Mouse (Mus musculus) megakaryocyte, embryonic 14.5 days (primary cell): ENCODE data around the gene Srm. TPM values are rescaled to one million over a fixed set of nuclear protein-coding genes. Genes with fewer than 3 reads are reported as not detected.

Experiments
- H3K27me3 ChIP-seq: replicated peaks from 2 replicates; pipeline ENCODE3; 2012; ENCODE audit warnings: inconsistent platforms
- H3K36me3 ChIP-seq: replicated peaks from 2 replicates; pipeline ENCODE3; 2012; ENCODE audit warnings: low read length, inconsistent platforms, mixed read lengths
- H3K4me1 ChIP-seq: 2 replicates; pipeline ENCODE4 v1.6.1; 2012; ENCODE audit warnings: inconsistent platforms
- H3K4me3 ChIP-seq: replicated peaks from 2 replicates; pipeline ENCODE3; 2012; ENCODE audit warnings: moderate library complexity, mild to moderate bottlenecking, inconsistent platforms
- H3K9me3 ChIP-seq: 2 replicates; pipeline ENCODE4 v1.6.1; 2012; ENCODE audit warnings: inconsistent platforms
- FLI1 ChIP-seq: IDR thresholded peaks from 2 replicates; pipeline ENCODE4 v1.6.1; 2012; ENCODE audit warnings: low read length, inconsistent platforms, mixed read lengths
- GATA1 ChIP-seq: IDR thresholded peaks from 3 replicates; pipeline ENCODE4 v1.6.1; 2012; ENCODE audit warnings: mixed read lengths, low read length, inconsistent platforms, borderline replicate concordance
- polyA plus RNA-seq: library from polyadenylated mRNA; stranded (reverse); fragments of >175 nt; gene quantifications from 2 replicates; pipeline ENCODE4 v1.2.3, GENCODE M21; 2012; ENCODE audit warnings: low replicate concordance; ENCODE audit not compliant: insufficient read depth

Gene Srm
- polyA plus RNA-seq = 215 and 385 TPM in 2 replicates

DNA sequence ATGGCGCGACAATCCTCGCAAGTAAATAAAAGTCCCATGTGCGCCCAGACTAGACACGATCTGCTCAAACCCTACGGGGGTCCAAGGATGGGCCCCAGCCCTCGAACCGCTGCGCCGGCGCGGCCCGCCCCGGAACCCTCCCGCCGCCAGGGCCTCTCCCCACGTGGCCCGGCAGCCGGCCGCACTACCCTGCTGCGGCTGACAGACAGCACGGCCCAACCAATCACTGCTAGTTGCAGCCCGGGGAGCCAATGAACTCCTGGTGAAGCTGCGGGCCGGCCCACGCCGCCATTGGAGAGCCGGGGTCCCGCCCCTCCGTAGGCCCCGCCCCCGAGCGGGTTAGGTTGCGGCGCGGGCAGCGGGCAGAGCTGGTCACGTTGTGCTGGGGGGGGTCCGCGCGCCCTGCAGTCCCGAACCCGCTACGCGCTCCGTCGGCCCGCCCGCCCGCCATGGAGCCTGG, at the start of gene Srm:
Srm (plus strand) TSS at position 333 of the 460 bp plus-strand sequence.
- H3K4me1 ChIP-seq = peaks cover 68% of the 10 kb centered on the region
- H3K9me3 ChIP-seq = no peaks in the 10 kb centered on the region
- H3K4me3 ChIP-seq = peak within 1 kb of the TSS; percentile 99
- H3K36me3 ChIP-seq = peaks cover 36% of the 10 kb centered on the region
- TF ChIP-seq GATA1 (no peak), FLI1 (no peak)
- H3K27me3 ChIP-seq = no peaks in the 10 kb centered on the region

DNA sequence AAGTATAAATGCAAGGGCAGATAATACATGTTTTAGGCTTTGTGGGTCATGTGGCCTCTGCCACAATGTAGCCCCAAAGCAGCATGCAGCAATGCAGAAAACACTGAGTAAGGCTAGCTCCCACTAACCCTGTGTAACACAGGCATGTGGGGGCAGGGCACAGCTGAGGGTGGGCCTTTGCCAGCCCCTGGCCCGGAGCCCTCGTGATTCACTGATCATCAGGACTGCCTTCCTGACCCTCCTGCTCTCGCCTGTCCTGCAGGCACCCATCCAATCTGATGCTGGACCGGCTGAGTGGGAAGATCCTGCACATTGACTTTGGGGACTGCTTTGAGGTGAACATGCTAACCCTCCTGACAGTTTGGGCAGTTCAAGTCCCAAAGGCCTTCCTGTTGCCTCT, 42.2 kb upstream of the Srm start:
- TF ChIP-seq FLI1 (no peak), GATA1 (no peak)
- H3K4me1 ChIP-seq = no peaks in the 10 kb centered on the region
- no peaks in the 10 kb centered on the region for H3K9me3 ChIP-seq
- H3K4me3 ChIP-seq = no peak overlapping the region
- no peaks in the 10 kb centered on the region for H3K27me3 ChIP-seq
- H3K36me3 ChIP-seq = peaks cover 93% of the 10 kb centered on the region

DNA sequence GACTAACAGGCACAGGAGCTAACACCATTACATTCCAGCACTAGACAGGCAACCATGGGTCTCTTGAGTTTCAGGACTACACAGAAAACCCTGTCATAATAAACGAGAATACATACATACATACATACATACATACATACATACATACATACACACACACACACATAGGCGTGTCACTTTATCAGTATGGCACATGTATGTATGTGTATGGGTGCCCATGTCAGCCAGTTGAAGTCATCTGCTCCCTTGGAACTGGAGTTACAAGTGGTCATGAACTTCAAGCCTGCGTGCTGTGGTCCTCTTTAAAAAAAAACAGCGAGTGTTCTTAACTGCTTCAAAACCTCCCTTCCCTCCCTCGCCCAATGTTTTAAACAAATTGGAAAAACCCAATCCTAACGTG, 33.5 kb upstream of the Srm start:
- TF ChIP-seq FLI1 (no peak), GATA1 (no peak)
- Histone ChIP-seq H3K4me1 (peaks cover 11% of the 10 kb centered on the region), H3K4me3 (peak overlapping the region; percentile 99), H3K9me3 (no peaks in the 10 kb centered on the region), H3K27me3 (no peaks in the 10 kb centered on the region), H3K36me3 (peaks cover 73% of the 10 kb centered on the region)

DNA sequence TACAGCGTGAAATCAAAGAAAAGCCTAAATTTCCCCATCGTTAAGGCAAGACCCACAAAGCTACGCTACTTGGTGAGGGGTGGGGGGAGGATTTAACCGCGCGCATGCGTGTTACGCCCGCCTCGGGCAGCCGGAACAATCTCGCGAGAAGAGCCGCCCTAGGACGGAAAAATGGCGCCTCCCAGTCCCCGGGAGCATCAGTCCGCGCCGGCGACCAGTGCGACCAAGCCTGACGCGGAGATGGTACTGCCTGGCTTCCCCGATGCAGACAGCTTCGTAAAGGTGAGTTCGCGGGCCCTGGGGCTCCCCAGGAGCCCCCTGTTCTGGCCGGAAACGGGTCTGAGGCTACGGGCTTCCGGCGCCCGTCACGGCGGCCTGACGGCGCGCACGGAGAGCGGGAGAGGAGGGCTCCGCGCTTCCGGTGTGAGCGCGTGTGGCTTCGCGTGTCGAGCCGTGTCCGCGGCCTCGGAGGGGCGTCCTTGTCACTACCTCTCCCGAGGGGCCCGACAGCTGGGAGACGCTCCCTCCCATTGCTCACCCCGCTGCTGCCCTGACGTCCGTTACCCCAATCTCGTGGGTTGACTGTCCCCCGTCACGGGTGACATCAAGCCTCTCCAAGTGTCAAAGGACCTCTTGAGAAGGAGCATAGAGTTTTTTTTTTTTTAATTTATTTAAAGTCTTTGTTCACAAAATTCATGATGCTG, 32.9 kb upstream of the Srm start, which contains the start of gene Exosc10:
Exosc10 (plus strand) TSS at position 133 of the 704 bp plus-strand sequence.
- Histone ChIP-seq H3K4me1 (peaks cover 11% of the 10 kb centered on the region), H3K9me3 (no peaks in the 10 kb centered on the region), H3K27me3 (no peaks in the 10 kb centered on the region), H3K4me3 (peak within 1 kb of the TSS; percentile 99), H3K36me3 (peaks cover 73% of the 10 kb centered on the region)
- peak; percentile 92; the same call in 1 of the 2 replicates for TF ChIP-seq FLI1
- TF ChIP-seq GATA1 = no peak

DNA sequence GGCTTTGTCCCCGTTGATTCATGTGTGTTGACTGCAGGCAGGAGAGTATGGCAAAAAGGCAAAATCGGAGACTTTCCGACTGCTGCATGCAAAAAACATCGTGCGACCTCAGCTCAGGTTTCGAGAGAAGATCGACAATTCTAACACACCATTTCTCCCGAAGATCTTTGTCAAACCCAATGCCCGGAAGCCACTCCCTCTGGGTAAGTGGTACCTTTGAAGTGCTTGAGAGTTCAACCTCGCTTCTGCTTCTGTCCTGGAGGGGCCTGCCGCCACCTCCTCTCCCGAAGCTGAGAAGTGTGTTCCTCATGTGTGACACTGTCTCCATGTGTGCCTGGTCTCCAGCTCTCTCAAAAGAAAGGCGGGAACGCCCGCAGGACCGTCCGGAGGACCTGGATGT, 28.6 kb upstream of the Srm start:
- Histone ChIP-seq H3K9me3 (no peaks in the 10 kb centered on the region), H3K4me3 (no peak overlapping the region), H3K36me3 (peaks cover 76% of the 10 kb centered on the region), H3K4me1 (peaks cover 9% of the 10 kb centered on the region), H3K27me3 (no peaks in the 10 kb centered on the region)
- TF ChIP-seq FLI1 (no peak), GATA1 (no peak)

DNA sequence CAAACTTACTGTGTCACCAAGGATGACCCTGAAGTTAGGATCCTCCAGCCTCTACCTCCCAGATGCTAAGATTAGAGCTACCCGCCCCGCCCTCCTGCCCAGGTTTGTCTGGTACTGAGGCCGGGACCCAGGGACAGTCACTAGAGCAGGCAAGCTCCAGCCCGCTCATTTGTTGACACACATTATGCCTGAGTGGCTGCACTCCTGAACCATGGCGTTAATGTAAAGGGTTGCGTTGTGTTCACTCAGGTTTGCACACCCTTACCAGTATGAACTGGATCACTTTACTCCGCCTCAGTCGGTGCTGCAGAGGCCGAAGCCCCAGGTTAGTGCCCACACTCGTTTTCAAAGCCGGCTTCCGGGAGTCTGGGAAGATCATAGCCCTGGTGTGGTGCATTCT, 27.7 kb upstream of the Srm start:
- Histone ChIP-seq H3K27me3 (no peaks in the 10 kb centered on the region), H3K36me3 (peaks cover 85% of the 10 kb centered on the region), H3K4me1 (peaks cover 6% of the 10 kb centered on the region; the same call in 1 of the 2 replicates), H3K4me3 (no peak overlapping the region), H3K9me3 (no peaks in the 10 kb centered on the region)
- TF ChIP-seq FLI1 (no peak), GATA1 (no peak)

DNA sequence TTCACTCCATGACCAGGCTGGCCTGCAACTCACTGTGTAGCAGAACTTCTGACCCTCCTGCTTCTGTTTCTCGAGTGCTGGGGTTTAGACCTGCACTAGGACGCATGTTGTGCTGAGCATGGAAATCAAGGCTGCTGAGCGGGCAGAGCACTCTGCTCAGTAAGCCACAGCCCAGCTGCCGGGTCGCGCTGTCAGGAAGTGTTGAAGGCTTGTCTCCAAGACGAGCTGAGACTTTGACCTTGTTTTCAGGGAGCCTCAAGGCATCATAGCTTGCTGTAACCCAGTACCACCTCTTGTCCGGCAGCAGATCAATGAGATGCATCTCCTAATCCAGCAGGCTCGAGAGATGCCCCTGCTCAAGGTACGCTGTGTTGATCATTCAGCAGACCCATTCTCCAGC, 21.2 kb upstream of the Srm start:
- Histone ChIP-seq H3K4me1 (peaks cover 16% of the 10 kb centered on the region), H3K27me3 (no peaks in the 10 kb centered on the region), H3K36me3 (peaks cover 98% of the 10 kb centered on the region), H3K4me3 (no peak overlapping the region), H3K9me3 (no peaks in the 10 kb centered on the region)
- TF ChIP-seq FLI1 (no peak), GATA1 (no peak)

DNA sequence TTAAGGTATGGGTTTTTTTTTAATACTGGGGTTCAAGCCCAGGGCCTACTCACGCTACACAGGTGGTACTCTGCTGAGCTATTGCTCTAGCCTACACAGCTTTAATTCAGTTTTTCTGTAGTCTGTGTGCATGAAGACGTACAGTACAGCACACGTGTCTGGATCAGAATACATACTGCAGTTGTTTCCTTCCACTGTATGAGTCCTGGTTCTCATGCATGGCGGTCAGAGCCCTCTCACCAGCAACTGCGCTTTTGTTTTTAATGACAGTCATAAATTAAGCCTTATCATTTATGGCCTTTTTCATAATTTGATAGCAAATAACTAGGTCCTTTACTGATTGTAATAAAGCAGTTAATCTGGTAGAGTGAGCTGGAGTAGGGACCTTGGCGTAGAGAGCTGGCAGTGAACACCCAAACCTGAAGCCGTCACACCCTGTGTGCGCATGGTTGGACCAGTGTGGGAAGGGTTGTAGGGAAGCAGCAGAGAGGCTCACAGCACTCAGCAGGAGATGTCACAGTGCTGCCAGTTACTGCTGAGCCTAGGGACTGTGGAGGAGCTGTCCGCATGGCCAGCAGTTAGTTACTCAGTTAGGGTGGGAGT, 20.5 kb upstream of the Srm start:
- H3K4me3 ChIP-seq = no peak overlapping the region
- TF ChIP-seq FLI1 = no peak
- no peak for TF ChIP-seq GATA1
- H3K9me3 ChIP-seq = no peaks in the 10 kb centered on the region
- peaks cover 16% of the 10 kb centered on the region for H3K4me1 ChIP-seq
- H3K27me3 ChIP-seq = no peaks in the 10 kb centered on the region
- H3K36me3 ChIP-seq = peaks cover 98% of the 10 kb centered on the region

DNA sequence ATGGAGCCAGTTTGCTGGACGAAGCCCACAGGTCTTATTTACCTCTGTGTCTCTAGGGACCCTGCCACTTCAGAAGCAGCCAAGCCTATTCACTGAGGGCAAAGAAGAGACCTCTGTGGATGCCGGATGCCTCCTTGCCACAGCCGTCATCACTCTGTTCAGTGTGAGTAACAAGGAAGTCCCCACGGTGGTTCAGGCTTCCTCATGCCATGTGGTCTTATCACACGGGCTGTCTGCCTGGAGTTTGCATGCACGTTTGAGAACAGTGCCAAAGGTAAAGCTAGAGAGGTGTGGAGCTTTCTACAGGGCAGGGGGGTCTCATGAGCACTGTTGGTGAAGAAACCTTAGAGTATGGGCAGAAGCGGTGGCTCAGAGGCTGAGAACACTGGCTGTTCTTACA, 18.1 kb upstream of the Srm start:
- no peaks in the 10 kb centered on the region for H3K9me3 ChIP-seq
- H3K4me3 ChIP-seq = no peak overlapping the region
- no peak for TF ChIP-seq FLI1
- TF ChIP-seq GATA1 = no peak
- H3K4me1 ChIP-seq = peaks cover 20% of the 10 kb centered on the region
- H3K36me3 ChIP-seq = peaks cover 98% of the 10 kb centered on the region
- no peaks in the 10 kb centered on the region for H3K27me3 ChIP-seq

DNA sequence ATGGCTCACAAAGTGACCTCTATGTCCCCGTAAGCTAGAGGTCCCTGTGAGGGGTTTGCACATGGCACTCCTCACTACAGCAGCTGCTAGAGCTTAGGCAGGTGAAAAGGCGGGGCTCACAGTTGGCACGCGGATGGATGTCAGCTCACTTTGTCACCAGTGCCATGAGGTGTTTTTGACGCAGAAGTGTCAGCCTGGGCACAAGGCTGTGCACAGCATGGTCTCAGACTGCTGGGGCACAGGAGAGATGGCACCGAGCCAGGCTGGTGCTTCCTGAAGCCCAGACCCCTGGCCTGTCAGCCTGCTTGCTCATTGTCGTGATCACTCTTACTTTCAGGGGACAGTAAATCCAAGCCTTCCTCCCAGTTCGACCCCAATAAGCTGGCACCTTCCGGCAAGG, 10.5 kb upstream of the Srm start:
- peaks cover 52% of the 10 kb centered on the region for H3K4me1 ChIP-seq
- H3K4me3 ChIP-seq = no peak overlapping the region
- H3K27me3 ChIP-seq = no peaks in the 10 kb centered on the region
- H3K9me3 ChIP-seq = no peaks in the 10 kb centered on the region
- H3K36me3 ChIP-seq = peaks cover 72% of the 10 kb centered on the region
- TF ChIP-seq GATA1 = no peak
- TF ChIP-seq FLI1 = no peak
